Mouse (Mus musculus): ENCODE measurements at regions not wholly inside any gene's neighbourhood (a gene's known extent, or its start where the extent isn't known, plus 50 kb on each side); places are given as distances from the start of the nearest gene placed in this dataset.
A peak's percentile ranks its signal among the peaks of the same experiment; 100 is the strongest.
"Not testable (repeated sequence)": the region's sequence is repeated elsewhere in the genome, so short reads cannot be mapped to it uniquely, and the experiment has no call there.

DNA sequence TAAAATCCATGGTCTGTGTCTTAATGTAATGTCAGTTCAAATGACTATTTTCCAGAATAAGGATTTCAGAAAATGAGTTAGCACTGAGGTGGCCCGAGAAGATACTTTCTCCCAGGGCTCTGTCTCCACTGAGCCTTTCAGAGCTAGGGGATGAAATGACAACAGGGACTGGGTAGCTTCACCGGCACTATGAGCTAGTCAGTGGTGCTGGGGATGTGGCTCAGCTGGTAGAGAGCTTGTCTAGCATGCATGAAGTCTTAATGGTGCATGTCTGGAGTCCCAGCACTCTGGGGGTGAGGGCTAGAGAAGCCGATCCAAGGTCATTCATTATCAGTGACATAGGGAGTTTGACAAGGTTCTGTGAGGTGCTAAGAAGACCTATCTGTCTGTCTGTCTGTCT lies 75.1 kb upstream of the Rpl34 start:
- no peaks in the 10 kb centered on the region for H3K27me3 ChIP-seq
- ChIA-PET POLR2A (interaction anchor here (0.7 to 1.2 kb wide), 2 partner anchors 8 to 305 kb away, joined by 3 to 4 read pairs; partner anchors contain the start of gene Lef1), CTCF (interaction anchor here (1.1 to 2.0 kb wide), 5 partner anchors 11 to 433 kb away, joined by 3 to 5 read pairs (median 4); no protein-coding TSS in a partner anchor)
- TF ChIP-seq CTCF (IDR thresholded peaks at IDR 0.05): no peak
- in situ Hi-C loops (cut with MboI; ENCODE audit: low pct_unique_long_range_greater_than_20kb): no loop called here
- ATAC-seq (no peak), DNase-seq (ENCODE audit: low read depth, low spot score) (no peak)

DNA sequence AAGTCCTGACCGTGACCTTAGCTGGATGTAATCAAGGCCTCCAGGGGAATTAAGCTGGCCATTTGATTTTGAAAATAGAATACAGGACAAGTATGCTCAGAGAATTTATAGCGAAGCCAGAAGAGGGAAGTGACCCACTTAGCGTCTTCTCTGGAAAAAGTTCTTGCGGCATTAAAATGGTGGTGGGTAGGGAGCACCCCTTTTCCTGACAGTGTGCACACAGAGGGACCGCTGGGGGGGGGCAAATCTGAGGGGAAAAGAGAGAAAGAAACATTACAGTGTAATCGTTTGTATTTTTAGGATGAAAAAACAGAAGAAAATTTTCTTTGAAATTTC lies 74.1 kb upstream of the Rpl34 start:
- ChIA-PET POLR2A (interaction anchor here (0.5 to 1.2 kb wide), 2 partner anchors 10 to 39 kb away, joined by 4 read pairs; no protein-coding TSS in a partner anchor), CTCF (interaction anchor here (1.2 to 1.4 kb wide), 2 partner anchors 11 to 21 kb away, joined by 3 read pairs; no protein-coding TSS in a partner anchor)
- H3K27me3 ChIP-seq: no peaks in the 10 kb centered on the region
- no peak for TF ChIP-seq CTCF (IDR thresholded peaks at IDR 0.05)
- ATAC-seq: no peak
- in situ Hi-C loops (cut with MboI; ENCODE audit: low pct_unique_long_range_greater_than_20kb): no loop called here
- DNase-seq (ENCODE audit: low read depth, low spot score): no peak

DNA sequence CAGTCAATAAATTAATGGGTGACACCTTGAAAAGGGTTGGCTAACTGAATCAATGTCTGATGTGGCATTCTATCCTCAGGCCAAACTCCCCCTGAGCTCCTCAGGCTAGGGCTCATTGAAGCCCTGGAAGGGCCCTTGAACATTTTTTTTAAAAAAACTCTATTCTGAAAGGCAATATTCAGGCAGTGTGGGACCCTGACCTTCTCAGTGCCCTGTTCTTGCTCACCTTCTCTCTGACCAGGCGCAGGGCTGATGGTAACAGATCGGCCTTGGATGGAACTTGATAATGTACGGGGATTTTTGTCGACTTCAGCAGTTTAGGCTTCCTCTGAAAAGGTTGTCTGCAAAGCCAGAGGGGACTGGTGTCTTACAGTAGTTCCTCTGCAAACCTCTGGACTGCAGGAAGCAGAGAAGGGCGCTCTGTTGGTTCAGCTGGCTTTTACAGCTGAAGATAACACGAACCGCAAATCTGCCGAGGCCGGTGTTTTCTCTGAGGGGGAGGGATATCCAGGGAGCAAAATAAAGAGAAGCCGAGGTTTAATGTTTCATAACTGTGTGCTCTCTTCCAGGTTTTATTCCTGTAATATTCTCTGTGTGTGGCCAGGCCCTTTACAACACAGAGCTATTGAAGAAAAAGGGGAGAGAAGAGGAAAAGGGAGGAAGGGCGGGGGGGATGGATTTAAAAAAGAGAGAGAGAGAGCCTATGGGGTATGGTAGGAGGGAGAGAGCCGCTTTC lies 73.6 kb upstream of the Rpl34 start:
- no peak for TF ChIP-seq CTCF (IDR thresholded peaks at IDR 0.05)
- ATAC-seq (no peak), DNase-seq (ENCODE audit: low read depth, low spot score) (no peak)
- H3K27me3 ChIP-seq: no peaks in the 10 kb centered on the region
- ChIA-PET CTCF (interaction anchor here (0.8 to 1.4 kb wide), 3 partner anchors 12 to 443 kb away, joined by 3 read pairs; no protein-coding TSS in a partner anchor), POLR2A (interaction anchor here (0.5 to 1.2 kb wide), 3 partner anchors 10 to 39 kb away, joined by 3 to 4 read pairs (median 4); no protein-coding TSS in a partner anchor)
- in situ Hi-C loops (cut with MboI; ENCODE audit: low pct_unique_long_range_greater_than_20kb): no loop called here

DNA sequence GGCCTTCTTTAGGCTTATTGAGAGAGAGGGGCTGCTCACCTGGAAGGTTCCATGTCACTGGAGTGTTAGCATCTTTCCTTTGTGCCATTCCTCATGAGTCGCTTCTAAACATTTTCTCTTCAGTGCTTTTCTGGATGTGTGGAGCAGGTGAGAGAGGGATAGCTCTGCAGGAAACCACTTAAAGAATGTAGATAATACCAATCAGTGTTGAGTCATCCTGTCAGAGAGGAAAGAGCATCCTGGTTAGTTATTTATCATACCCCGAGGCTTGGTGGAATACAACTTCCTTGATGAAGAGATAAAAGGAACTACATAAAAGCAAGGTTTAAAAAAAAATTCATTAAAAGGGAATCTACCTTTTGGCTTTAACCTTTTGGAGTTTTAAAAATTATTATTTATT lies 69.8 kb upstream of the Rpl34 start:
- no peaks in the 10 kb centered on the region for H3K27me3 ChIP-seq

DNA sequence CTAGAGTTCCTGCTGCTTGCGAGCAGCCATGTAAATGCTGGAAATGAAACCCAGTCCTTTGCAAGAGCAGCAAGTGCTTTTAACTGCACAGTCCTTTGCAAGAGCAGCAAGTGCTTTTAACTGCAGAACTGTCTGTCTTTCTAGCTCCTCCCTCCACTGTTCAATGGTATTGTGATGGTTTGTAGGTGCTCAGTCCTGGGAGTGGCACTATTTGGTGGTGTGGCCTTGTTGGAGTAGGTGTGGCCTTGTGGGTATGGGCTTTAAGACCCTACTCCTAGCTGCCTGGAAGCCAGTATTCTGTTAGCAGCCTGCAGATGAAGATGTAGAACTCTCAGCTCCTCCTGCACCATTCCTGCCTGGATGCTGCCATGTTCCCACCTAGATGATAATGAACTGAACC lies 67.8 kb upstream of the Rpl34 start:
- DNase-seq (ENCODE audit: low read depth, low spot score); ATAC-seq; in situ Hi-C loops (cut with MboI; ENCODE audit: low pct_unique_long_range_greater_than_20kb); POLR2A ChIA-PET; H3K27me3 ChIP-seq: not testable (repeated sequence)
- CTCF ChIA-PET: interaction anchor here (1.3 kb wide), 1 partner anchor 36 kb away, joined by 5 read pairs; no protein-coding TSS in a partner anchor

More for the DNA sequence above, 69.8 kb upstream of the Rpl34 start:
- no peak for TF ChIP-seq CTCF (IDR thresholded peaks at IDR 0.05)
- in situ Hi-C loops (cut with MboI; ENCODE audit: low pct_unique_long_range_greater_than_20kb): no loop called here
- ChIA-PET CTCF (interaction anchor here (1.2 kb wide), 1 partner anchor 17 kb away, joined by 4 read pairs; no protein-coding TSS in a partner anchor), POLR2A (interaction anchor here (1.0 kb wide), 1 partner anchor 9 kb away, joined by 3 read pairs; no protein-coding TSS in a partner anchor)
- DNase-seq (ENCODE audit: low read depth, low spot score) (peak; percentile 28), ATAC-seq (peak; percentile 59)

DNA sequence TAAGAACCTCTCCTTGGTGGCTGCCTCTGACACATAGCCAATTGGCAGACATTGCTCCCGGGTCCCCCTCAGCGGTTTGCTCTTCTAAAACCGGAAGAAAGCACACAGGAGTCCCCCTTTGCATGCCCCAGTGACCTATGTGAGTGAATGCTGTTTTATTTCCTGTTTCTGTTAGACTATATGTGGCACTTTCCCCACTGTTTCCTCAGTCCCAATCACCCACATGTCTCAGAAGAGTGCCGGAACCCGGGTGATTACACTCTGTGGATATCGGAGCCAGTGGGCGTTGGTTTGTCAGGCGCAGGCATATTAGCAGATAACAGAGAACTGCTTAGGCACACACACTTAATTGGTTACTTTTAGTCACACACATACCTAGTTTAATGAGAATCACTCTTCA lies 66.3 kb upstream of the Rpl34 start:
- ChIA-PET POLR2A (no interaction called here), CTCF (interaction anchor here (1.3 kb wide), 1 partner anchor 35 kb away, joined by 5 read pairs; no protein-coding TSS in a partner anchor)
- no peak for ATAC-seq
- TF ChIP-seq CTCF (IDR thresholded peaks at IDR 0.05): no peak
- in situ Hi-C loops (cut with MboI; ENCODE audit: low pct_unique_long_range_greater_than_20kb): no loop called here
- DNase-seq (ENCODE audit: low read depth, low spot score): no peak
- no peaks in the 10 kb centered on the region for H3K27me3 ChIP-seq

DNA sequence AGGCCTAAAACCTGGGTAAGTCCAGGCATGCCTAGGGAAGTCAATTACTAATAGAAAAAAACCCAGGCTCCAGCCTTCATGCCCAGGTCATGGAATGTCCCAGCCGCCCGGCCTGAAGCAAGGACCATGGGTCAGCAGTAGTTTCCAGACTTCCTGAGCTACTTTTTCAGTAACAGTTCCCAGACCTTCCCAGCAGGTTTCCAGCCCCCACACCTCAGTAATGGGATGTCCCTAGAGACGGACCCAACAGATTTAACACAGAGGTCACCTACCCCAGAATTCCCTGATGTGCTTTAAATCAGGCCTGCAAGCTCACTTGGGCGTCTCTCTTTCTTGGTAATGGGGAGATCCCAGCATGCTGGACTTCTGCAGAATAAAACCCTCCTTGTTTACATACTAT lies 65.2 kb upstream of the Rpl34 start:
- in situ Hi-C loops (cut with MboI; ENCODE audit: low pct_unique_long_range_greater_than_20kb): no loop called here
- no peak for ATAC-seq
- TF ChIP-seq CTCF (IDR thresholded peaks at IDR 0.05): no peak
- POLR2A ChIA-PET: no interaction called here
- CTCF ChIA-PET: interaction anchor here (1.0 kb wide), 1 partner anchor 23 kb away, joined by 3 read pairs; no protein-coding TSS in a partner anchor
- no peak for DNase-seq (ENCODE audit: low read depth, low spot score)
- H3K27me3 ChIP-seq: no peaks in the 10 kb centered on the region

DNA sequence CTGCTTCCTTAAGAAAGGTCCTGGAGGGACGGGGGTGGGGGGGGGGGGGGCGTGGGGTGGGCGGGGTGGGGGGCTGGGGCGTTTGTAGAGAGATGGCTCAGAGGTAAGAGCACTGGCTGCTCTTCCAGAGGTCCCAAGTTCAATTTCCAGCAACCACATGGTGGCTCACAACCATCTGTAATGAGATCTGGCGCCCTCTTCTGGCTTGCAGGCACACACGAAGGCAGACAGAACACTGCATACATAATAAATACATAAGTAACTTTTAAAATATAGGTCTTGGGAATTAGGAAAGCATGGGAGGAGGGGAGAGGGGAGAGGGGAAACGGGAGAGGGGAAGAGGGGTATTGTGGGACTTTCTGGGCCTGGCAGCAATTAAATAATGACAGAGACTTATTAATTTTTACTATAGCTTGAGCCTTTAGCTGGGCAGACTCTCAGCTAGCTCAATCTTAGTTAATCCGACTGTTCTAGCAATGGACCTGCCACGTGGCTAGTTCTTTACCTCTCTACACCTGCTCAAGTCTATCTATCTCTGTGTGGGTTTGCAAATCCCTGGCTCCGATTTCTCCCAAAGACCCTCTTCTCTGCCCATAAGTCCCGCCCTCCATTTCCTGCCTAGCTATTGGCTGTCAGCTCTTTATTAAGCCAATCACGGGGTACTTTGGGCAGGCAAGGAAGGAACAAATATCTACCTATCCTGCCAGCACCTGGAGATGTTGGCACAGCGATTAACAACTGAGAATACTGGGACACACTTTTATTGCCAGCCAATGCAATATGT lies 64.1 kb upstream of the Rpl34 start:
- no peaks in the 10 kb centered on the region for H3K27me3 ChIP-seq
- DNase-seq (ENCODE audit: low read depth, low spot score) (no peak), ATAC-seq (no peak)
- in situ Hi-C loops (cut with MboI; ENCODE audit: low pct_unique_long_range_greater_than_20kb): no loop called here
- ChIA-PET POLR2A (no interaction called here), CTCF (no interaction called here)
- TF ChIP-seq CTCF (IDR thresholded peaks at IDR 0.05): peak; percentile 5

DNA sequence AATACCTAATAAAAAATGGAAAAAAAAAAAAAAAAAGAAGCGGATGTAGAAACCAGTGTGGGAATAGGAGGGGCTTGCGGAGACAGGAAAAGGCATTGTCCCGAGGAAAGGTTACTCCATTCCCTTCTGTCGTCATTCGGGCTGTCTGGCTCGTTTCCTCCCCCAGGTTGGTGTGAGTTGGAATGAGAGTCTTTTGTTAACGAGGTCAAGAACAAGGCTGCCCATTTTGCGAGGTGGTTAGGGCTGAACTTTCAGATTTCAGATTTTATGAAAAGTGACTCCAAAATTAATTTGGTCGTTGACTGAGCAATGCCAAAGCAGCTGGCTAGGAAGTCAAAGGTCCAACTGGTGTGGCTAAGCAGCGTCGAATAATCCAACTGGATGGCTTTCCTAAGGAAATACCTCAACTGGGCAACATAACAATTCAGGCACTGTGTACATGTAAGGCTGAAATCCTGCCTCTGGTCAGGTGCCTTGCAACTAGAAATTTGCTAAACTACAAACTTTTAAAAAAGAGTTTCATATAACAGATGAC lies 50.6 kb upstream of the Rpl34 start:
- H3K27me3 ChIP-seq: no peaks in the 10 kb centered on the region
- DNase-seq (ENCODE audit: low read depth, low spot score) (no peak), ATAC-seq (no peak)
- ChIA-PET CTCF (interaction anchor here (1.7 to 2.6 kb wide), 2 partner anchors 8 to 15 kb away, joined by 7 to 8 read pairs; no protein-coding TSS in a partner anchor), POLR2A (no interaction called here)
- in situ Hi-C loops (cut with MboI; ENCODE audit: low pct_unique_long_range_greater_than_20kb): no loop called here
- TF ChIP-seq CTCF (IDR thresholded peaks at IDR 0.05): no peak

Data from Patski (cell line).